Mouse (Mus musculus): ENCODE measurements at regions not wholly inside any gene's neighbourhood (a gene's known extent, or its start where the extent isn't known, plus 50 kb on each side); places are given as distances from the start of the nearest gene placed in this dataset.

GRCm38 (mm10) chr14:46637240-46637639 is 123.1 kb upstream of the Cdkn3 start:
- TF ChIP-seq EP300 (IDR thresholded peaks at IDR 0.05; ENCODE audit: low read depth), result no peak
- TF ChIP-seq CTCF (IDR thresholded peaks at IDR 0.05; ENCODE audit: low read depth), result no peak

Measured in liver, embryonic 14.5 days (tissue).